Mouse (Mus musculus) G1E (cell line): ENCODE measurements around the gene Ubxn11. TPM values are rescaled to one million over a fixed set of nuclear protein-coding genes. Genes with fewer than 3 reads are reported as not detected.
A peak's percentile ranks its signal among the peaks of the same experiment; 100 is the strongest.
"Not testable (repeated sequence)": the region's sequence is repeated elsewhere in the genome, so short reads cannot be mapped to it uniquely, and the experiment has no call there.

Experiments used
- ATAC-seq: 2 replicates; pipeline ENCODE4 v1.8.0; 2016; ENCODE audit warnings: mild to moderate bottlenecking; ENCODE audit not compliant: insufficient number of reproducible peaks, poor library complexity, low FRiP score, severe bottlenecking; ENCODE audit errors: extremely low read depth
- DNase-seq: peaks from one replicate; pipeline ENCODE4 v3.0.0; 2012; ENCODE audit warnings: low spot score
- H3K27me3 ChIP-seq: 2 replicates; pipeline ENCODE4 v1.6.1; 2012; ENCODE audit warnings: mild to moderate bottlenecking, low read length, inconsistent platforms; ENCODE audit not compliant: insufficient read depth
- H3K36me3 ChIP-seq: replicated peaks from 2 replicates; pipeline ENCODE3; 2012; ENCODE audit warnings: mild to moderate bottlenecking, inconsistent platforms
- H3K4me1 ChIP-seq: 2 replicates; pipeline ENCODE4 v1.6.1; 2012; ENCODE audit warnings: low read depth, low read length, inconsistent platforms, mixed read lengths; ENCODE audit not compliant: insufficient read depth
- H3K4me3 ChIP-seq: 2 replicates; pipeline ENCODE4 v1.5.1; 2012; ENCODE audit warnings: low read depth, mild to moderate bottlenecking, inconsistent platforms, low read length, moderate library complexity, mixed read lengths
- H3K9me3 ChIP-seq: replicated peaks from 2 replicates; pipeline ENCODE4 v1.6.1; 2012; ENCODE audit warnings: inconsistent platforms
- CTCF ChIP-seq: IDR thresholded peaks from 2 replicates; pipeline ENCODE4 v1.5.1; 2012; ENCODE audit warnings: low read depth, low read length, inconsistent platforms, mixed read lengths
- GATA1 ChIP-seq: IDR thresholded peaks from 2 replicates; pipeline ENCODE4 v1.6.1; 2012; ENCODE audit warnings: borderline replicate concordance, low read length, inconsistent platforms, mixed read lengths
- GATA2 ChIP-seq: IDR thresholded peaks from 2 replicates; pipeline ENCODE4 v1.6.1; 2012; ENCODE audit warnings: low read depth, low read length, inconsistent platforms, borderline replicate concordance
- POLR2AphosphoS5 ChIP-seq: IDR thresholded peaks from 2 replicates; pipeline ENCODE4 v1.6.1; 2012; ENCODE audit warnings: low read depth, low read length, inconsistent platforms; ENCODE audit not compliant: insufficient replicate concordance
- TAL1 ChIP-seq: conservative IDR thresholded peaks from 2 replicates; pipeline ENCODE4 v1.6.1; 2012; ENCODE audit warnings: low read depth, low read length, inconsistent platforms, mixed read lengths
- polyA plus RNA-seq: library from polyadenylated mRNA; stranded (reverse); fragments of >175 nt; gene quantifications from 2 replicates; pipeline ENCODE4 v1.2.3, GENCODE M21; 2012
- total RNA-seq, 2 experiments: library from RNA; stranded (forward) in 1 of 2; stranded (reverse) in 1 of 2; fragments of 200-1000 nt in 1 of 2; fragments of >200 nt in 1 of 2; fragmentation: Nextera tagmentation in 1 of 2; gene quantifications; 2 replicates each; pipeline ENCODE4 v1.2.3; 2014 to 2017

Gene Ubxn11
- total and polyA plus RNA-seq, 3 experiments: 3.4 to 13.8 (median 13.2) TPM

GRCm38 (mm10) chr4:134156744-134157143 lies 54.4 kb downstream of the Ubxn11 start:
- no peak for TF ChIP-seq TAL1

GRCm38 (mm10) chr4:134157558-134157957 lies 55.2 kb downstream of the Ubxn11 start:
- peaks cover 63% of the 10 kb centered on the region for H3K36me3 ChIP-seq
- no peaks in the 10 kb centered on the region for H3K27me3 ChIP-seq
- no peak overlapping the region for H3K4me3 ChIP-seq
- DNase-seq (no peak), ATAC-seq (no peak)
- H3K9me3 ChIP-seq: no peaks in the 10 kb centered on the region
- TF ChIP-seq GATA2 (no peak), GATA1 (no peak), POLR2AphosphoS5 (no peak), CTCF (no peak), TAL1 (no peak)
- H3K4me1 ChIP-seq: no peaks in the 10 kb centered on the region

More at GRCm38 (mm10) chr4:134156744-134157143, 54.4 kb downstream of the Ubxn11 start:
- ATAC-seq (no peak), DNase-seq (no peak)
- no peak overlapping the region for H3K4me3 ChIP-seq
- no peaks in the 10 kb centered on the region for H3K4me1 ChIP-seq
- H3K27me3 ChIP-seq: no peaks in the 10 kb centered on the region
- peaks cover 71% of the 10 kb centered on the region for H3K36me3 ChIP-seq
- H3K9me3 ChIP-seq: no peaks in the 10 kb centered on the region

GRCm38 (mm10) chr4:134158774-134159173 lies 56.4 kb downstream of the Ubxn11 start:
- DNase-seq (no peak), ATAC-seq (no peak)
- no peak for TF ChIP-seq POLR2AphosphoS5
- TF ChIP-seq TAL1: no peak
- no peak for TF ChIP-seq GATA1
- TF ChIP-seq GATA2: no peak
- TF ChIP-seq CTCF: no peak
- Histone ChIP-seq H3K9me3 (no peaks in the 10 kb centered on the region), H3K4me1 (no peaks in the 10 kb centered on the region), H3K27me3 (no peaks in the 10 kb centered on the region), H3K36me3 (peaks cover 50% of the 10 kb centered on the region), H3K4me3 (no peak overlapping the region)

- not testable (repeated sequence) for ATAC-seq, H3K4me1 ChIP-seq, H3K9me3 ChIP-seq, H3K4me3 ChIP-seq, DNase-seq, H3K27me3 ChIP-seq
- H3K36me3 ChIP-seq: peaks cover 44% of the 10 kb centered on the region
These were observed 57.7 kb downstream of the Ubxn11 start for GRCm38 (mm10) chr4:134160071-134160470.

- Histone ChIP-seq H3K36me3 (peaks cover 35% of the 10 kb centered on the region), H3K9me3 (no peaks in the 10 kb centered on the region), H3K27me3 (no peaks in the 10 kb centered on the region), H3K4me3 (no peak overlapping the region), H3K4me1 (peaks cover 18% of the 10 kb centered on the region)
- DNase-seq (no peak), ATAC-seq (no peak)
- no peak for TF ChIP-seq POLR2AphosphoS5
- TF ChIP-seq CTCF: no peak
- TF ChIP-seq GATA2: no peak
These were observed 62.2 kb downstream of the Ubxn11 start for GRCm38 (mm10) chr4:134164591-134164990.

- Histone ChIP-seq H3K36me3 (peaks cover 38% of the 10 kb centered on the region), H3K4me1 (peaks cover 18% of the 10 kb centered on the region), H3K27me3 (no peaks in the 10 kb centered on the region), H3K9me3 (no peaks in the 10 kb centered on the region), H3K4me3 (no peak overlapping the region)
- DNase-seq (no peak), ATAC-seq (no peak)
- TF ChIP-seq CTCF: no peak
- no peak for TF ChIP-seq TAL1
- no peak for TF ChIP-seq GATA1
- TF ChIP-seq GATA2: no peak
- TF ChIP-seq POLR2AphosphoS5: no peak
These were observed 62.7 kb downstream of the Ubxn11 start for GRCm38 (mm10) chr4:134165024-134165423.

- TF ChIP-seq GATA2: no peak
- 0 out of 2 replicates have a peak, but pooled peaks have one; percentile 15 for TF ChIP-seq TAL1
- Histone ChIP-seq H3K27me3 (no peaks in the 10 kb centered on the region), H3K9me3 (no peaks in the 10 kb centered on the region), H3K4me1 (peaks cover 18% of the 10 kb centered on the region), H3K4me3 (no peak overlapping the region), H3K36me3 (peaks cover 44% of the 10 kb centered on the region)
- ATAC-seq (no peak), DNase-seq (no peak)
These were observed 63.4 kb downstream of the Ubxn11 start for GRCm38 (mm10) chr4:134165548-134166465.
